In the genomic region with DNA sequence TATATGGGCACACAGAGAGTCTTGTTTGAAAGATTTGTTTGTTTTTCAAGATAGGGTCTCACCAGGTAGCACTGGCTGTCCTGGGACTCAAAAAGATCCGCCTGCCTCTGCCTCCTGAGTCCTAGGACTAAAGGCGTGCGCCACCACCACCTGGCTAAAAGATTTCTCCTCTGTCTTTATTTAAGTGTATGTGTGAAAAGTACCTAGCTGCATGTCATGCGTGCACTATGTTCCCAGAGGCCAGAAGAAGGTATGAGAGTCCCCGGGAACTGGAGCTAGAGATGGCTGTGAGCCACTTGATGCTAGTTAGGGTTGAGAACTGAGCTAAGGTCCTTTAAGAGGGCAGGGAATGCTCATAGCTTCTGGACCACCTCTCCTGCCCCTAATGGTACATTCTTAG, we compare ENCODE assay signal across 21 mouse cellular contexts.
DNase-seq lines count a peak whose midpoint lies in the region; ATAC-seq lines count a peak whose summit lies in the region.
"Had no signal": no experiment of that assay in that cellular context is flagged by ENCODE, and none has a peak within 500 bp of the region (broad histone marks: within the 10 kb centered on the region; RNA-seq: fewer than 3 reads in every experiment).

No protein-coding gene starts in this region.

- H3K4me1 ChIP-seq in heart, embryonic 10.5 days = no peaks in the 10 kb centered on the region
- H3K4me1 ChIP-seq in midbrain, embryonic 11.5 days (ENCODE audit: control insufficient read depth, insufficient read depth, low read length) = peaks cover 4% of the 10 kb centered on the region
- H3K4me1 ChIP-seq in midbrain, embryonic 15.5 days = no peaks in the 10 kb centered on the region; the same call in 1 of the 2 replicates

- no peaks in the 10 kb centered on the region for H3K9me3 ChIP-seq in heart, embryonic 10.5 days
- H3K9me3 ChIP-seq in midbrain, embryonic 11.5 days (ENCODE audit: control insufficient read depth, low read length) = no peaks in the 10 kb centered on the region
- no peaks in the 10 kb centered on the region for H3K9me3 ChIP-seq in midbrain, embryonic 15.5 days
- H3K9me3 ChIP-seq: G1E had no signal

- no peak overlapping the region for H3K9ac ChIP-seq in midbrain, embryonic 11.5 days (ENCODE audit: low read length)
- no peak overlapping the region for H3K9ac ChIP-seq in midbrain, embryonic 15.5 days

- ATAC-seq in midbrain, embryonic 11.5 days (ENCODE audit: low FRiP score) = no peak
- no peak for ATAC-seq in midbrain, embryonic 15.5 days (replicated peaks)
- ATAC-seq: activated CD4-positive, CD25-positive, alpha-beta regulatory T cell, adult 4 months; CD4-positive, CD25-positive, alpha-beta regulatory T cell, adult 4 months; Patski had no signal

- WGBS in heart, embryonic 10.5 days = 85% methylated on average over 5 of the region's 5 CpGs
- WGBS in midbrain, embryonic 11.5 days = 91% methylated on average over 5 of the region's 5 CpGs
- WGBS in midbrain, embryonic 15.5 days = 97% methylated on average over 5 of the region's 5 CpGs

- H3K4me3 ChIP-seq in heart, embryonic 10.5 days = no peak overlapping the region
- H3K4me3 ChIP-seq in midbrain, embryonic 11.5 days (ENCODE audit: low read depth, low read length) = no peak overlapping the region
- H3K4me3 ChIP-seq in midbrain, embryonic 15.5 days = no peak overlapping the region

- DNase-seq in heart, adult 11 months = peak; percentile 74
- no peak for DNase-seq in heart, adult 18-20 months
- DNase-seq in heart, embryonic 10.5 days (ENCODE audit: low spot score) = peak; percentile 55
- no peak for DNase-seq in heart, postnatal 14 days
- DNase-seq in midbrain, embryonic 11.5 days (ENCODE audit: low spot score, missing footprints) = peak; percentile 31
- DNase-seq: adrenal gland, adult 2 months; adrenal gland, adult 8-10 months; adrenal gland, postnatal 10 days; adrenal gland, postnatal 14 days; adrenal gland, postnatal 25 days; adrenal gland, postnatal 36 days; B cell, adult 2 months; cerebellum, adult 11 months; cerebellum, adult 11-12 months; cerebellum, adult 18-20 months had no signal

- H3K27ac ChIP-seq in heart, embryonic 10.5 days = no peak overlapping the region
- no peak overlapping the region for H3K27ac ChIP-seq in midbrain, embryonic 11.5 days (ENCODE audit: low read depth, low read length)
- no peak overlapping the region for H3K27ac ChIP-seq in midbrain, embryonic 15.5 days

- H3K27me3 ChIP-seq in heart, embryonic 10.5 days (ENCODE audit: insufficient read depth, poor library complexity, severe bottlenecking) = no peaks in the 10 kb centered on the region
- peaks cover 2% of the 10 kb centered on the region; the same call in 1 of the 2 replicates for H3K27me3 ChIP-seq in midbrain, embryonic 11.5 days (ENCODE audit: control insufficient read depth, insufficient read depth, low read length)
- H3K27me3 ChIP-seq in midbrain, embryonic 15.5 days (replicated peaks) = peaks cover 19% of the 10 kb centered on the region; the same call in 1 of the 2 replicates
- H3K27me3 ChIP-seq: CH12.LX, Patski had no signal

- no peaks in the 10 kb centered on the region for H3K36me3 ChIP-seq in heart, embryonic 10.5 days
- no peaks in the 10 kb centered on the region for H3K36me3 ChIP-seq in midbrain, embryonic 11.5 days (ENCODE audit: control insufficient read depth, insufficient read depth, low read length)
- H3K36me3 ChIP-seq in midbrain, embryonic 15.5 days (replicated peaks) = no peaks in the 10 kb centered on the region
- H3K36me3 ChIP-seq: G1E had no signal

- intact Hi-C loops in heart, postnatal 14 days (cut with DNase I) = no loop called here

- no peak overlapping the region for H3K4me2 ChIP-seq in midbrain, embryonic 11.5 days
- H3K4me2 ChIP-seq in midbrain, embryonic 15.5 days = no peak overlapping the region

Comparison
In these comparisons a context has a peak if more than half of its experiments do, and no peak if none do; other contexts are left out.
1. DNase-seq: peak in heart, adult 11 months (single experiment), heart, embryonic 10.5 days (single experiment) and midbrain, embryonic 11.5 days (single experiment); none in heart, adult 18-20 months (0 of 2) and heart, postnatal 14 days (0 of 2).